Mouse (Mus musculus) midbrain, postnatal 0 days (tissue): ENCODE measurements around the gene Rbfox2. TPM values are rescaled to one million over a fixed set of nuclear protein-coding genes. Genes with fewer than 3 reads are reported as not detected.

ENCODE experiments used
- ATAC-seq: fragments of 200-750 bp; cut with Nextera tagmentation; 2 replicates; pipeline ENCODE4 v1.8.0; 2017; ENCODE audit warnings: moderate number of reproducible peaks, mild to moderate bottlenecking, moderate TSS enrichment, moderate library complexity; ENCODE audit not compliant: low FRiP score
- DNase-seq: peaks from one replicate; pipeline ENCODE4 v3.0.0-alpha.2; 2015; ENCODE audit warnings: low spot score
- H3K27ac ChIP-seq: fragments of 300-500 bp; sonication (generic); 2 replicates; pipeline ENCODE4 v1.5.1; 2014; ENCODE audit warnings: low read depth, mild to moderate bottlenecking, low read length, mixed read lengths
- H3K27me3 ChIP-seq: fragments of 300-500 bp; sonication (generic); 2 replicates; pipeline ENCODE4 v1.6.1; 2014; ENCODE audit warnings: low read length, control low read depth, mixed read lengths; ENCODE audit not compliant: insufficient read depth
- H3K36me3 ChIP-seq: fragments of 300-500 bp; sonication (generic); 2 replicates; pipeline ENCODE4 v1.6.1; 2014; ENCODE audit warnings: low read length, control low read depth, mixed read lengths; ENCODE audit not compliant: insufficient read depth
- H3K4me1 ChIP-seq: fragments of 300-500 bp; sonication (generic); 2 replicates; pipeline ENCODE4 v1.6.1; 2014; ENCODE audit warnings: mild to moderate bottlenecking, control low read depth, antibody characterized with exemption, low read length, mixed read lengths; ENCODE audit not compliant: insufficient read depth
- H3K4me2 ChIP-seq: fragments of 300-500 bp; sonication (generic); 2 replicates; pipeline ENCODE4 v1.6.1; 2014; ENCODE audit warnings: low read depth, mild to moderate bottlenecking, low read length, mixed read lengths; ENCODE audit not compliant: poor library complexity, severe bottlenecking
- H3K4me3 ChIP-seq: fragments of 300-500 bp; sonication (generic); 2 replicates; pipeline ENCODE4 v1.5.1; 2014; ENCODE audit warnings: low read depth, mild to moderate bottlenecking, low read length, moderate library complexity
- H3K9ac ChIP-seq: fragments of 300-500 bp; sonication (generic); replicated peaks from 2 replicates; pipeline ENCODE4 v1.6.1; 2014; ENCODE audit warnings: mild to moderate bottlenecking, low read length, moderate library complexity, mixed read lengths; ENCODE audit not compliant: poor library complexity, severe bottlenecking
- H3K9me3 ChIP-seq: fragments of 300-500 bp; sonication (generic); 2 replicates; pipeline ENCODE4 v1.6.1; 2016; ENCODE audit warnings: low read length, control low read depth
- CTCF ChIP-seq: IDR thresholded peaks from 2 replicates; pipeline ENCODE4 v1.5.1; 2016; ENCODE audit warnings: antibody characterized with exemption, mild to moderate bottlenecking
- WGBS: fragments of 180-500 bp; shearing (Covaris S2); extraction: QIAGEN DNeasy Blood & Tissue Kit; methylation state at CpG from one replicate; pipeline ENCODE4 v1.1.7; 2014; 5-methylcytosine and 5-hydroxymethylcytosine counted together
- polyA plus RNA-seq: library from polyadenylated mRNA; unstranded; fragments of >200 nt; fragmentation: Nextera tagmentation; extraction: Ambion mirVana; gene quantifications from 2 replicates; pipeline ENCODE4 v1.2.1, GENCODE M21; 2015
- total RNA-seq: library from RNA; depleted of rRNA; stranded (reverse); fragments of >200 nt; gene quantifications from 2 replicates; pipeline ENCODE4 v1.2.3, GENCODE M21; 2014; rRNA removed

Gene Rbfox2
- 360 and 399 TPM in 2 replicates for total RNA-seq
- 96.4 and 96.6 TPM in 2 replicates for polyA plus RNA-seq

GRCm38 (mm10) chr15:77306547-77307261, at the start of gene Rbfox2:
Gene Rbfox2 (minus strand): TSS chr15:77307004.
- WGBS = under 1% methylated on average over 67 of the region's 90 CpGs
- DNase-seq = peak; percentile 97
- peak; percentile 97 for ATAC-seq
- Histone ChIP-seq H3K27me3 (no peaks in the 10 kb centered on the region), H3K9me3 (no peaks in the 10 kb centered on the region), H3K27ac (peak within 1 kb of the TSS; percentile 97), H3K4me1 (peaks cover 7% of the 10 kb centered on the region), H3K9ac (peak within 1 kb of the TSS; percentile 94), H3K4me3 (peak within 1 kb of the TSS; percentile 98), H3K4me2 (peak within 1 kb of the TSS; percentile 75), H3K36me3 (no peaks in the 10 kb centered on the region)
- no peak for TF ChIP-seq CTCF

GRCm38 (mm10) chr15:77356248-77356810, 49.5 kb upstream of the Rbfox2 start:
- TF ChIP-seq CTCF = no peak
- peak overlapping the region; percentile 9; the same call in 1 of the 2 replicates for H3K9ac ChIP-seq
- WGBS = 10% methylated on average over 11 of the region's 11 CpGs
- no peaks in the 10 kb centered on the region for H3K9me3 ChIP-seq
- H3K4me3 ChIP-seq = no peak overlapping the region
- peak overlapping the region; percentile 33 for H3K4me2 ChIP-seq
- peak overlapping the region; percentile 32; the same call in 1 of the 2 replicates for H3K27ac ChIP-seq
- H3K4me1 ChIP-seq = 0 out of 2 replicates have a peak, but pooled peaks cover 12% of the 10 kb centered on the region
- H3K36me3 ChIP-seq = no peaks in the 10 kb centered on the region
- DNase-seq (peak; percentile 62), ATAC-seq (peak; percentile 31)
- no peaks in the 10 kb centered on the region for H3K27me3 ChIP-seq

GRCm38 (mm10) chr15:77354848-77355551, 48.2 kb upstream of the Rbfox2 start:
- Histone ChIP-seq H3K4me3 (no peak overlapping the region), H3K36me3 (no peaks in the 10 kb centered on the region), H3K9me3 (no peaks in the 10 kb centered on the region), H3K9ac (no peak overlapping the region), H3K4me1 (0 out of 2 replicates have a peak, but pooled peaks cover 12% of the 10 kb centered on the region), H3K27ac (no peak overlapping the region), H3K4me2 (no peak overlapping the region), H3K27me3 (no peaks in the 10 kb centered on the region)
- ATAC-seq = no peak
- 59% methylated on average over 6 of the region's 6 CpGs for WGBS
- DNase-seq = peak; percentile 71
- no peak for TF ChIP-seq CTCF

- DNase-seq (no peak), ATAC-seq (no peak)
- Histone ChIP-seq H3K27me3 (no peaks in the 10 kb centered on the region), H3K4me3 (no peak overlapping the region), H3K9ac (no peak overlapping the region), H3K9me3 (no peaks in the 10 kb centered on the region), H3K4me2 (no peak overlapping the region), H3K27ac (no peak overlapping the region), H3K36me3 (no peaks in the 10 kb centered on the region), H3K4me1 (0 out of 2 replicates have a peak, but pooled peaks cover 12% of the 10 kb centered on the region)
- TF ChIP-seq CTCF = no peak
- 68% methylated on average over 4 of the region's 4 CpGs for WGBS
Observed at GRCm38 (mm10) chr15:77354496-77354847, 47.7 kb upstream of the Rbfox2 start.

GRCm38 (mm10) chr15:77353764-77354163, 47.0 kb upstream of the Rbfox2 start:
- no peak overlapping the region for H3K4me2 ChIP-seq
- no peak overlapping the region for H3K4me3 ChIP-seq
- H3K27ac ChIP-seq = no peak overlapping the region
- no peak for DNase-seq
- TF ChIP-seq CTCF = no peak
- no peaks in the 10 kb centered on the region for H3K36me3 ChIP-seq
- H3K9me3 ChIP-seq = no peaks in the 10 kb centered on the region
- H3K27me3 ChIP-seq = no peaks in the 10 kb centered on the region
- 0 out of 2 replicates have a peak, but pooled peaks cover 8% of the 10 kb centered on the region for H3K4me1 ChIP-seq
- H3K9ac ChIP-seq = no peak overlapping the region
- WGBS = 53% methylated on average over 4 of the region's 4 CpGs
- no peak for ATAC-seq
